Mouse (Mus musculus): Measurements from ENCODE around the gene Arhgap8. TPM values are rescaled to one million over a fixed set of nuclear protein-coding genes. Genes with fewer than 3 reads are reported as not detected.
"Not testable (repeated sequence)": the region's sequence is repeated elsewhere in the genome, so short reads cannot be mapped to it uniquely, and the experiment has no call there.

Arhgap8 gene
- total RNA-seq, 2 experiments from 2014 or later, result not detected

DNA sequence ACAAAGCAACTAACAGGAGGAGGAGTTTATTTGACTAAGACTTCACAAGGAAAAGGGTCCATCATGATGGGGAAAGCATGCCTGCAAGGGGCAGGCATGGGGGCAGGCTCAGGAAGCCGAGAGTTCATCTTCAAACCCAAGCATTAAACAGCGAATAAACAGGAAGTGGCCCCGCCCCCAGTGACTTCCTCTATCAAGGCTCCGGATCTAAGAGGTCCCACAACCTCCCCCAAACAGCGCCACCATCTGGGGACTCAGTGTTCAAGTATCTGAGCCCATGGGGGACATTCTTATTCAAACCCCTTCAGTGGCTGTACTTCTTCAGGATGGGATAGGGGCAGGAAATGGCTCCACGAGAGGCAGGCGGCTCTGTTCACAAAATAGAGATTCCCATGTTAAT lies 27.2 kb upstream of the Arhgap8 start:
- no peak for ATAC-seq (replicated peaks; ENCODE audit: low FRiP score, low TSS enrichment, poor library complexity, severe bottlenecking)

DNA sequence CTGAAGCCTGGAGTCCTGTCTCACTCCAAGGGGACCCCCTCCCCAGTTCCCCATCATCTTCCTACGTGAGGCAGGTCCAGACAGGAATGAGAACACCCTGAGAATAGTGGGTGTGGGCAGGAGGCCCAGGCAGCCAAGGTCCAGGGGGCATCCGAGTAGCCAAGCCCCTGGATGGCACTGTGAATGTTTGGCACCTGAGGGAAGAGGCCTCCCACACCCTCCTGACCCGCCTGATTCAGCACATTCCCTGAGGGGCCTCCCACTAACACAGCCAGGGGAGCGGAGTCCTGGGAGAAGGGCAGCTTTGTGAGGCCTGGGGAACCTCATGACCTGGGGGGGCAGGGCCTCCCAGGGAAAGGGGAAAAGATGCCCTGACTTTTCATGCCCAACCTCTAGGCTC lies 23.8 kb upstream of the Arhgap8 start:
- no peak for ATAC-seq (replicated peaks; ENCODE audit: low FRiP score, low TSS enrichment, poor library complexity, severe bottlenecking)

DNA sequence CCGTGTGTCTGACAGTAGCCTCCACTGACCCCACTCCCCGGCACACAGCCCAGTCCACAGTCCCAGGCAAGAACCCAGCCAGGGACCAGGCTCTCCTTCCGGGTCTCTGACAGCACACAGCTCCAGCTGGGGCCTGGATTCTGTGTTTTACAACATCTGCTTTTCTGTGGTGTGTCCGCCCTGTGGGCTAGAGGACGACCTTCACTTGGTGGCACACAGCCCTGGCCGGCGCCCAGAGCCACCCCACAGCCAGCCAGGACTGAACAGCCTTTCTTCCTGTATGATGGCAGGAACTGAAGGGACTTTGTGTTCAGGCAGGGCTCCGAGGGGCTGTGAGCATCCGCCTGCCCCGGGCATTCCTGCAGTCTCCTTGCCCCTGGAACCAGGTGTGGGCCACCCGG lies 22.2 kb upstream of the Arhgap8 start:
- no peak for ATAC-seq (replicated peaks; ENCODE audit: low FRiP score, low TSS enrichment, poor library complexity, severe bottlenecking)

DNA sequence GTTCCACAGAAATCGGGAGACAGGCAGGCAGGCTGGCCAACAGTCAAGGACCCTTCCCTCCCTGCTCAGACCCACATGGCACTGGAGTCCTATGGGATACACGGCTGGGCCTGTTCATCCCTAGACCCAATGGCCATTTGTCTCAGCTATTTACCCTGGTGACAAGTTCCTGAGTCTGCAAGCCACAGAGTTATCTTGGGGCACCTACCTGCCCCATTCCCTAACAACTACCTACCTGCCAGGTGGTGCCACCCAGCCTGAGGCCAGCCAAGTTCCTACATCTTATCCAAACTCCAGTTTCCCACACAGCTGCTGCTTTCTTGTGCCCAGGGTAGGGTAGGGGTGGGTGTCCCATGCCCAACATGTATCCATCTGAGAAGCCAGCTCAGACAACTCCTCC lies 21.7 kb upstream of the Arhgap8 start:
- ATAC-seq (replicated peaks; ENCODE audit: low FRiP score, low TSS enrichment, poor library complexity, severe bottlenecking), result no peak

DNA sequence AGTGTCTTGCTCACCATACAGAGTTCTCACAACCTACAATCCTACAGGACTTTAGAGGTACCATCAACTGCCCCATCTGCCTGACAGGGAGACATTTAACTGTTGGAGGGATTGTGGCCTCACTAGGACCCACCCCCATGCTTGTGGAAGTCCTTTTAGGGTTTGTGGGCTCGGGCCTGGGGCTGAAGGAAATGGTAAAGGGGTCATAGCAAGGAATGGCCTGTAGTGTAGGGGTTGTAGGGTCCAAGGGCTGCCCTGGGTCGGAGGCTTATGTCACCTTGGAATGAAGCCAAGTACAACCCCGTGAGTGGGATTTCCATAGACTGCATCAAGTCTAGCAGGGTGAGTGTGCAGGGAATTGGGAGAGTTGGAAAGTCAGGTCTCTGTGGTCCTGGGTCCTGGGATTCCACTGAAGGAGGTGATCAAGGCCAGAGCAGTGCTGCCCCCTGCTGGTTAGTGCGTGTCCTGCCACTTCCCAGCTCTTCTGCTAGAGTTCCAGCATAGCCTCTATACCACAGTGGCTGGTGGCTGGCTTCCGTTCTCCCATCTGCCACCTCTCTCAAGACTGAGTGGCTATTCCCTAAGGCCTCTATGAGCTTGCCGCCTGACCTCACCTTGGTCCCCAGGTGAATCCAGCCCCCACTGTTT lies 19.6 kb upstream of the Arhgap8 start:
- ATAC-seq (replicated peaks; ENCODE audit: low FRiP score, low TSS enrichment, poor library complexity, severe bottlenecking), result no peak

DNA sequence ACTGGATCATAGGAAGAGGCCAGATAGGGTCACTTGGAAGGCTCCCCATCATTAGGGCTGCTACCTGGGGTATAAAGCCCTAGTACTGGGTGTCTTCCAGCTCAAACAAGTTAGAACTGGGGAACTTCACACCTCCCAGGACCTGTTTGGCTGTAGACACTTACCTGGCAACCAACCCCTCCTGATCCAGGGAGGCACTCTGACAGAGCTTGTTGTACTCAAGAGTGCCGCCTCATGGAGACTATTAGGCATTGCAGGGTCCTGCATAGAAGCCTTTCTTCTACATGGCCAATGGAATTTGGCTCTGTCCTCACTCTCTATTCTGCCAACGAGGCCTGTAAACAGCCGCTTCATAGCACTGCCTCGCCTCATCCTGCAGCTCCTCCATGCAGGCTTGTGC lies 17.9 kb upstream of the Arhgap8 start:
- ATAC-seq (replicated peaks; ENCODE audit: low FRiP score, low TSS enrichment, poor library complexity, severe bottlenecking), result peak; percentile 55; the same call in 1 of the 2 replicates

DNA sequence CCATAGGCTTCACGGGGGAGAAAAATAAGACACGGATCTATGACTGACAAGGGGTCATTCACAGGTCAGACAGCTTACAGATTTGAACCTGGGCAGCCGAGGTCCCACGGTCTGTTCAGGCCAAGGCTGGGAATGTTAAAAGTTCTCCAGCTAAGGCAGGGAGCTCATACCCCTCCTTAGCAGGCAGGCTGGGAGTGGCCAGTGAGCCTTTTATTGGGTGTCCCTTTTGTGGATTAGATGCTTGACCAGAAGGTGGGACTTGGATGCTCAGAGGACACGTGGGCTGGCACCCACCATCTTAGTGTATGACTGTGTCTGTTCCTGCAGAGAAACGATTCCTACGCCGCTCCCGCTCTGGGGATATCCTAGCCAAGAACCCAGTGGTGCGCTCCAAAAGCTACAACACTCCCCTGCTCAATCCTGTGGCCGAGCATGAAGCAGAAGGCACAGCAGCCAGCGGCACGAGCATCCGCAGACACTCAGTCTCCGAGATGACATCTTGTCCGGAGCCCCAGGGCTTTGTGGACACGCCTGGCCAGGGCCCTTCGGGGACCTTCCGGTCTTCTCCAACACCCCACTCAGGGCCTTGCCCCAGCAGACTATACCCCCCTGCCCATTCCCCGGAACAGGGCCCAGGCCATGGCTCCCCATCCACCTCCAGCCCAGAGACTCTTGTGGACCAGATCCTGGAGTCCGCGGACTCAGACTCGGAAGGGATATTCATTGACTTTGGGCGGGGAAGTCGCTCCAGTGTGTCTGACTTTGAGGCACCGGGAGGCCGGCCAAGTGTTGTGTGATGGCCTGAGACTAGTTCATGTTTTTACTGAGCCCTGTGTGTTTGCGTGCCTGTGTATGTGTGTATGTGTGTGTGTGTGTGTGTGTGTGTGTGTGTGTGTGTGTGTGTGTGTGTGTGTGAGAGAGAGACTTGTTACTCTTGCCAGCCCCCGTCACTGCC lies 17.2 kb upstream of the Arhgap8 start:
- ATAC-seq (replicated peaks; ENCODE audit: low FRiP score, low TSS enrichment, poor library complexity, severe bottlenecking), result no peak

DNA sequence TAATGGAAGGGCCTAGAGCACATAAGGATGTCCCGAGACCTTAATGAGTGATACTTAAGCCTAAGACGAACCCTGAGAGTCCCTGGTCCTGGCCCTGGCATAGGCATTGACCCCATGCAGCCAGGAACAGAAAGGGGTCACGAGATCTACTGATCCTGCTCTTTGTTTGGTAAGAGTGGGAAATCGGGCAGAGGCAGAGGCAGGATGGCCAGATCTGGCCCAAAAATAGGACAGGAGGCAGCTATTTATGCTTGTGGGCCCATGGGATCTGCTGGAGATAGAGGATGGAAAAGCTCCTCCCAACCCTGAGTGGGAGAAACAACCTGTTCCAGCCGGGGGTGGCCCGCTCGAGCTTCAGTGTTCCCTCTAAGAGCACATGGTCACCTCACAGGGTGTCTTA lies 15.9 kb upstream of the Arhgap8 start:
- ATAC-seq (replicated peaks; ENCODE audit: low FRiP score, low TSS enrichment, poor library complexity, severe bottlenecking), result no peak

DNA sequence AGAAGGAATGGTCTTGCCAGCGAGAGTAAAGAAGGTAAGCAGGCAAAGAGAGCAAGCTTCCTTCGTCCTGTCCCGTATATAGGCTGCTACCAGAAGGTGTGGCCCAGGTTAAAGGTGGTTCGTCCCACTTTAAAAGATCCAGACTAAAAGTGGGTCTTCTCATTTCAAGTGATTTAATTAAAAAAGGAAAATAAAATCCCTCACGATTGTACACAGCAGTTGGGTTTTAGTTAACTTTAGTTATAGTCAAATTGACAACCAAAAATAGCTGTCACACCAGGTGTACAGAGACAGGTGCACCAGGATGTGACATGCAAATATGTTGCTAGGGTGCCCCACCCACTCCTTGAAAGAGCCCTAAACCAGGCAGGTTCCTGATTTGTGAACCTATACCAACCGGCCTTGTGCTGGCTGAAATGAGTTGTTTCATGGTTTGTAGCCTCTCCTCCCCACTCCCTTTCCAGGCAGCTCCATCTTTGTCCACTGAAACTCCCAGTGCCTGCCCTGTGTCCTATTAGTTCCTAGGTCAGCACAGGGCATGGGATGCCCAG lies 14.4 kb upstream of the Arhgap8 start:
- ATAC-seq (replicated peaks; ENCODE audit: low FRiP score, low TSS enrichment, poor library complexity, severe bottlenecking), result no peak

DNA sequence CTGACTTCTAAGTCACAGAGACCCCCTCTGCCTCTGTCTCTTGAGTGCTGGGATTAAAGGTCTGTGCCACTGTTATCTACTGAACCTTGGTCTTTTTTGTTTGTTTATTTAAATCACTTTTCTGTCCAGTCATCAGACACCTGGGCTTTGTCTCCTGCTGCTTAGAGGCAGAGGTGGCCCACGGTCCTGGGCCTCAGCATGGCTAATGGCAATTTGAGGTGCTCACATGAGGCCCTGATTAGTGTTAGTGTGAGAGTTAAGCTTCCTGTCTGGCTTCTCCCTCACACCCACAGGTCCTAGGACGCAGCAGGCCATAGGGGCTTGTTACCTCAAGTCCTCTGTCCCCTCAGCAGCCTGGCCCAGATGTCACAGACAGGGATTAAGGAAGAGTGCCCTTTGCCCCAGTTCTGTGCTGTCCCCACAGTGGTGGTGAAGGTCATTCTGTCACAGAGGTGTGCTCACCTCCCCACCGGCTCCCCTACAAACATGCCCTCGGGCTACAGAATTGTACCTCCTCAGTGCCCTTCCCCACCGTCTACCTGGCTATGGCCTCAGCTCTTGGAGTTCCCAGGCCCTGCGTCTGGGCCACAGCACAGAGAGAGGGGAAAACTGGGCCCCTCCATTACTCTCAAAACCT lies 12.8 kb upstream of the Arhgap8 start:
- ATAC-seq (replicated peaks; ENCODE audit: low FRiP score, low TSS enrichment, poor library complexity, severe bottlenecking), result no peak

DNA sequence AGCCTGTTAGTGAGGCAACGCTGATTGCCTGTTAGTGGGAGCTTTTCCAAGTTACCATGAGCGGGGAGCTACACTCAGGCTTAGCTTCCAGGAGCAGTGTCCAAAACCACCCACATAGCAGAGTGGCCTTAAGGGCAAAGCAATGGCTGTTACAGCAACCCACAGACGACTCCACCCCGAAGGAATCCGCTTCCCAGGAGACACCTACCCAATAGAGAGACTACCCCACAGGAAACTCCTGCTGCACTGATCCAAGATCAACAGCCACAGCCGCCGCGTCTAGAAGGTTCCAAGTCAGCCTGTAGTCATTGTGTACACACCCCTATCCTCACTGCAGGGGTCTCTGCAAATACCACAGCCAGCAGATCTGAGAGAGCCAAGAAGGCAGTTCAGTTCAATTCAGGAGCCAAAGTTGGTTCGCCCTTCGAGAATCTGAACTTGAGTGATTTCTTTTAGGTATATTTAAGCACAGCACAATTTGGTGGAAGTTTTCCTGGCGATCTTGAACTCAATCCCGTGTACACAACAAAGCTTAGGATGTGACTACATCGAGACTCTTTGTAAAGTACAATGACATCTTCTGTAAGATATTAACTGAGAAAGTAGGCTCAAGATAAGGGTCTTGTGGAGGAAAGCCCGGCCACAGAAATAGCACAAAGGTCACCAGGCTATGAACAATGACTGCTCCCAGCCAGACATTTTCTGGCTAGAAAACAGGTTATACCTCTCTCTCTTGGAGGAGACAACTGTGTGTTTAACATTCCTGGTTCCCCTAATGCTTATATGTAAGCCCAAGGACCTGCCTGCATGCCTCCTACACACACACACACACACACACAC lies 7.1 kb upstream of the Arhgap8 start:
- no peak for ATAC-seq (replicated peaks; ENCODE audit: low FRiP score, low TSS enrichment, poor library complexity, severe bottlenecking)

DNA sequence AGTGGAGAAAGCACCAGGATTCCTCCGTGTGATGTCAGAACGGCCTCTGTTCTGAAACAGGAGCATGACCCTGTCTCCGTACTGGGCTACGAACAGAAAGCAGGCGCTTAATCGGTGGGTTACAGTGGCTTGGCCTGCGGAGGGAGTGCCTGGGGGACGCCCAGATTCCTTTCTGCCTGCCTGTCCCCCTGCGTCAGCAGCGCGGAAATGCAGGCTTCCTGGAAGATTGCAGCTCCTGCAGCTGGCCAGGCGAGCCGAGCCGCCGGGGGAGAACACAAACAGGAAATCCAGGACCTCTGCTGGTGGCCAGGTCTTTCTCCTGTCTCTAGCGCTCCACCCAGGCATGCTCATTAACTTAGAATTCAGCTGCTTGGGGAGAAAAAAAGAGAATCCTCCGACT lies 5.1 kb upstream of the Arhgap8 start:
- no peak for ATAC-seq (replicated peaks; ENCODE audit: low FRiP score, low TSS enrichment, poor library complexity, severe bottlenecking)

DNA sequence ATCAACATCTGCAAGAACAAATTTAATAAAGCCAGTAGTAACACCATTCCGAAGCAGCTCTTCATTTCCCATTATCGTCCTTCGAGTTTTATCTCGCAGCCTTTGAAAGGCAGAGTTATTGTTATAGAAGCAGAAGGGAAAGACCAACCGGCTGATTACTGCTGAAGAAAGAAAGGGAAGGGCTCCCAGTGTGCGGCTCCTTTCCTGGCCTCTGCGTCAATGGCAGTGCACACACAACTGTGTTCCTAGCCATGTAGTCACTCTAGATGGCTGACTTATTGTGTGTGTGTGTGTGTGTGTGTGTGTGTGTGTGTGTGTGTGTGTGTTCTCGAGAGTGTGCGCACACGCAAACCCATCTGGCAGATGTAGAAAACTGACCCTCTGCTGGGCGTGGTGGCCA lies 4.7 kb upstream of the Arhgap8 start:
- no peak for ATAC-seq (replicated peaks; ENCODE audit: low FRiP score, low TSS enrichment, poor library complexity, severe bottlenecking)

DNA sequence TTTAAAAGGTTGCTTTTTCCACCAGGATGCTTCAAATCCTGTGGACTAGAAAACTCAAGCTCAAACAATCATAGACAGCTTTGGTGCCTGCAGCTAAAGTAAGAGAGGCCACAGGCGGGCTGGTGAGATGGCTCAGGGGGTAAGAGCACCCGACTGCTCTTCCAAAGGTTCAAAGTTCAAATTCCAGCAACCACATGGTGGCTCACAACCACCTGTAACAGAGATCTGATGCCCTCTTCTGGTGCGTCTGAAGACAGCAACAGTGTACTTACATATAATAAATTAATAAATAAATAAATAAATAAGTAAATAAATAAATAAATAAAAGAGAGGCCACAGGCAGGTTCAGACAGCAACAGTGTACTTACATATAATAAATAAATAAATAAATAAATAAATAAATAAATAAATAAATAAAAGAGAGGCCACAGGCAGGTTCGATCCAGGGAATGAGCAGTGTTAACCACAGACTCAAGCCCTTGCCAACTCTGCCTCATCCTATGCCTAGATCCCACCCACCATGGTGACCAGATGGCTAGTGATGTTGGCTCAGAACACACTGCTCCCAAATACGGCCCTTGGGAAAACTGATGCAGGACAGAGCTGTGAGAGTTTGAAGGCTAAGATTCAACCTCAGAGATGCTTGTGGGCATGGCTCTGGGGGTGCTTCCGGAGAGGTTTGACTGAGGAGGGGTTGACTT lies 2.1 kb upstream of the Arhgap8 start:
- ATAC-seq (replicated peaks; ENCODE audit: low FRiP score, low TSS enrichment, poor library complexity, severe bottlenecking), result not testable (repeated sequence)

DNA sequence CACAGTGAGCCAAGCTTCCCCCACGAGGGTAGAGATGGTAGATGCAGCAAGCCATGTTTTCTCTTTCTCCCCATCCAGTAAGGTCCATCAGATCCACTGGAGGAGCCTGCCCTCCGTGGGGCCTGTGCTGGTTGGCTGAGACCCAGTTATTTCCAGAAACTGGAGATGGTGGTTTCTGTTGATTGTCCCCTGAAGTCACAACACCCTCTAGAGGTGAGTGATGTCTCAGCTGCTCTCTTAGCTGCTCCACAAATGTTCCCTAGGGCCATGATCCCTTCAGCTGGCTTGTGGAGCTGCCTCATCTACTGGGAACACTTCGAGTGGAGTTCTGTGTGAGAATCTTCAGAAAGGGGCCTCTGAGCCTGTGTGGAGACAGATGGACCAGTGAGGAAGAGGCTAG lies 1.1 kb upstream of the Arhgap8 start:
- no peak for ATAC-seq (replicated peaks; ENCODE audit: low FRiP score, low TSS enrichment, poor library complexity, severe bottlenecking)

DNA sequence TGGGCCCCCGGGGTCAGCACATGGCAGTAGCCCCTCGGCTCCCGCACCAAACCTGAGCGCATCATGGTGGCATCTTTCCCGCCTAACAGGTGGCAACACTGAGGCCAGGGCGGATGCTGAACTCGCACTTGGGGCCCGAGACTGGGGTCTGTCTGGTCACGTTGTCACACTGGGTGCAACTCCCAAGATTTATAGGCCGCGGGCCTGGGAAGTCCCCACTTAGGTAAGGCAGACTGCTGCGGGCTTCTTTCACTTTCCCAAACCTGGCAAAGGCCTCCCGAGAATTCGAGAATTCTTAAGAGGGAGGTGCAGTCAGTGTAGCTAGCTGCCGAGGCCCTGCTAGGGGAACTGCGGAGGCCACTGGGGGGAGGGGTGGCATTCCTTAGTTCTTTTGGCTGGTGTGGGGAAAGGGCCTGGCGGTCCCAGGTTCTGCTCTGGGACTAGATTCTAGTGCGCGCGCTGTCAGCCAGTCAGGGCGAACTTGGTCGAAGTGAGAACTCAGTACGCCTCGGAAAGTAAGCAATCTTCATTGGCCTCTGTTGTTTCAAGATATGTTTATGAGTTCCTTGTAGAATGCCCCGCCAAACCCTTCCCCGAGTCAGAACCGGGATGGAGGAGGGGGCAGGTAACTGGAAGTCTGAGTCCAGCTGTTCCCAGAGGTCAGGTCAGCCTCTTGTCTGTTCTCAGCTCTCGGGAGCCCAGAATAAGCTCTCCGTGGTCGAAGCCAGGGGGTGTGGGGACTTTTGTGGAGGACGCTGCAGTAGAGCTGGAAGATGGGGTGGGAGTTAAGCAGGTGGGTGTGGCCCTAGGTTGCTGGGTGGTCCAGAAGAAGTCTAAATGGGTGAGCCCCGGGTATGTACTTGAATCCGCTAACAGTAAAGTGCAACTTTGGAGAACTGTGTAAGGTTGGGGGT lies 696 bp downstream of the Arhgap8 start:
- ATAC-seq (replicated peaks; ENCODE audit: low FRiP score, low TSS enrichment, poor library complexity, severe bottlenecking), result no peak

DNA sequence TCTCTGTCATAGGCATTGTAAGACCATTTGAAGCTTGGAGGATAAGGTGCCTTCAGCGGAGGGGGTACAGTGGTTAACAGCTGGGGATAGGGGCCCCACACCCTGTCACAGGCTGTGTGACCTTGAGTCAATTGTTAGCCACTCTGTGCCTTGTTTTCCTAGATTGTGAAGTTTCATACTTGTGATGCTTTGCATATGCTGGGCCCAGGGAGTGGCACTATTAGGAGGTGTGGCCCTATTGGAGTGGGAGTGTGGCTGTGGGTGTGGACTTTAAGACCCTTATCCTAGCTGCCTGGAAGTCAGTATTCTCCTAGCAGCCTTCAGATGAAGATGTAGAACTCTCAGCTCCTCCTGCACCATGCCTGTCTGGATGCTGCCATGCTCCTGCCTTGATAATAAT lies 3.8 kb downstream of the Arhgap8 start:
- not testable (repeated sequence) for ATAC-seq (replicated peaks; ENCODE audit: low FRiP score, low TSS enrichment, poor library complexity, severe bottlenecking)

DNA sequence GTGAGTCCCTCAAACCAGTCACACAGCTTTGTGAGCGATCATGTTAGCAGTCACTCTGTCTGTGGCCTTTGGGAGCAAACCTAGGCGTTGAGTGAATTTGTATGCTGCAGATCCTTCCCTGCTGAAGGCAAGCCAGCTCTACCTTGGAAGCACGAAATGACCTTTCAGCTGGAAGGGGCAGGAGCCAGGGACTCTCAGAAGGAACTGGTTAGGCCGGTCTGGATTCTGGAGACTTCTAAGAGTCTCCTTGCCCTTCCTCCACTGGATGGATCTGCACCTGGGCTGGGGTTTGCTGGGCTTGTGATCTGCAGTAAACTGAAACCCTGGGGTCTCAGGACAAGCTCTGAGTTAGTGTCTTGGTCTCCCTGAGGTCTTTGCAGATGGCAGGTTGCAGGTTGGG lies 4.3 kb downstream of the Arhgap8 start:
- ATAC-seq (replicated peaks; ENCODE audit: low FRiP score, low TSS enrichment, poor library complexity, severe bottlenecking), result no peak
